Mouse (Mus musculus) myocyte (in vitro differentiated cells): ENCODE measurements around the gene Lgr6.

Source experiments
- CEBPB ChIP-seq: IDR thresholded peaks from 2 replicates; pipeline ENCODE4 v1.6.1; 2011; ENCODE audit warnings: mild to moderate bottlenecking, moderate library complexity; ENCODE audit not compliant: poor library complexity, insufficient read depth, severe bottlenecking
- E2F4 ChIP-seq: IDR thresholded peaks from one replicate; pipeline ENCODE4 v1.6.1; 2011; ENCODE audit warnings: mild to moderate bottlenecking, control low read depth, moderate library complexity; ENCODE audit not compliant: insufficient read depth
- MAX ChIP-seq: IDR thresholded peaks from one replicate; pipeline ENCODE4 v1.6.1; 2011; ENCODE audit warnings: low read depth, mild to moderate bottlenecking, control low read depth
- MYOD1 ChIP-seq, 3 experiments: IDR thresholded peaks; one replicate each; pipeline ENCODE4 v1.6.1; 2011; ENCODE audit warnings: control low read depth in 2 of 3, low read depth in 2 of 3, mild to moderate bottlenecking in 2 of 3, moderate library complexity in 1 of 3; ENCODE audit not compliant: insufficient read length in 2 of 3, control insufficient read depth in 1 of 3
- MYOG ChIP-seq, 3 experiments: IDR thresholded peaks; one replicate each; pipeline ENCODE4 v1.6.1; 2011; ENCODE audit warnings: control low read depth in 2 of 3, low read depth in 2 of 3, mild to moderate bottlenecking in 2 of 3; ENCODE audit not compliant: insufficient read length in 2 of 3, control insufficient read depth in 1 of 3, insufficient read depth in 1 of 3
- POLR2A ChIP-seq: IDR thresholded peaks from one replicate; pipeline ENCODE4 v1.6.1; 2011; ENCODE audit warnings: low read depth, mild to moderate bottlenecking, control low read depth, moderate library complexity; ENCODE audit not compliant: insufficient read length
- POLR2AphosphoS2 ChIP-seq: IDR thresholded peaks from one replicate; pipeline ENCODE4 v1.6.1; 2011; ENCODE audit warnings: low read depth, control low read depth; ENCODE audit not compliant: insufficient read length
- REST ChIP-seq: IDR thresholded peaks from one replicate; pipeline ENCODE4 v1.6.1; 2011; ENCODE audit warnings: mild to moderate bottlenecking, control low read depth, moderate library complexity; ENCODE audit not compliant: insufficient read depth, insufficient read length
- SRF ChIP-seq: IDR thresholded peaks from one replicate; pipeline ENCODE4 v1.6.1; 2011; ENCODE audit warnings: low read depth; ENCODE audit not compliant: control insufficient read depth, insufficient read length
- TCF12 ChIP-seq: IDR thresholded peaks from one replicate; pipeline ENCODE4 v1.6.1; 2011; ENCODE audit warnings: mild to moderate bottlenecking, control low read depth; ENCODE audit not compliant: poor library complexity, insufficient read depth, severe bottlenecking
- TCF3 ChIP-seq: IDR thresholded peaks from one replicate; pipeline ENCODE4 v1.6.1; 2011; ENCODE audit warnings: low read depth, control low read depth; ENCODE audit not compliant: insufficient read length
- USF1 ChIP-seq: IDR thresholded peaks from one replicate; pipeline ENCODE4 v1.6.1; 2011; ENCODE audit warnings: low read depth, mild to moderate bottlenecking, control low read depth, moderate library complexity

DNA sequence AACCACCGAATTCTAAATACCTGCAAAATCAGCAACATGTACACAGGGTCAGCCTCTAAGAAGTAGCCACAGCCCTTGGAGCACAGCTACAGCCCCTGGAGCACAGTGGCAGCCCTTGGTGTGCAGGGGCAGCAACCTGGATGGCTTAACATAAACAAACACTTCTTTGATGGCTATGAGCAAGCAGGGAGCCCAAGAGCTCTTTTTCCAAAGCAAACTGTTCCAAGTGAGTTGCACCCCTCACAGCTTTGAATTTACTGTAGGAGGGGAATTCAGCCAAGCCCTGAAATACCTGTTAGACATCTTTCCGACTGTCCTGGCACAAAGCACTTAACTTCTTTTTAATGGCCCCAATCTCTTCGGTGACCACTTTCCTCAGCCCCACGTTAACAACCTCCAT lies 164.2 kb downstream of the Lgr6 start:
- TF ChIP-seq MYOD1 (IDR thresholded peaks at IDR 0.05; ENCODE audit: control insufficient read depth in 1 of 3, insufficient read length in 2 of 3, low read depth in 2 of 3) (no peak), USF1 (no peak), POLR2A (no peak), MAX (no peak), E2F4 (no peak), TCF3 (no peak), MYOG (IDR thresholded peaks at IDR 0.05; ENCODE audit: control insufficient read depth in 1 of 3, insufficient read depth in 1 of 3, insufficient read length in 2 of 3, low read depth in 2 of 3) (no peak), CEBPB (no peak), POLR2AphosphoS2 (no peak), REST (no peak), TCF12 (no peak), SRF (no peak)
